Mouse (Mus musculus): Measurements from ENCODE around the gene Dnm3. TPM values are rescaled to one million over a fixed set of nuclear protein-coding genes. Genes with fewer than 3 reads are reported as not detected.

Dnm3 gene
- polyA plus RNA-seq, 2 experiments, result 14.7 to 21.9 TPM

GRCm38 (mm10) chr1:162040490-162041274, 437.2 kb downstream of the Dnm3 start:
- Histone ChIP-seq H3K36me3 (ENCODE audit: control insufficient read depth, insufficient read depth, low read length) (no peaks in the 10 kb centered on the region), H3K9me3 (ENCODE audit: control insufficient read depth, low read length) (no peaks in the 10 kb centered on the region), H3K4me1 (ENCODE audit: control insufficient read depth, insufficient read depth, low read length) (peaks cover 74% of the 10 kb centered on the region), H3K4me2 (replicated peaks; ENCODE audit: low read depth, low read length, severe bottlenecking) (no peak overlapping the region), H3K9ac (ENCODE audit: low read depth, low read length, severe bottlenecking) (no peak overlapping the region), H3K4me3 (replicated peaks; ENCODE audit: low read length) (no peak overlapping the region), H3K27ac (replicated peaks; ENCODE audit: low read depth, low read length) (peak overlapping the region; percentile 96), H3K27me3 (ENCODE audit: control insufficient read depth, insufficient read depth, low read length) (no peaks in the 10 kb centered on the region)
- DNase-seq (ENCODE audit: low spot score) (no peak), ATAC-seq (ENCODE audit: low FRiP score, low read depth) (no peak)
- no peak for TF ChIP-seq POLR2A (IDR thresholded peaks at IDR 0.05; ENCODE audit: borderline replicate concordance, extremely low read depth, insufficient read depth, insufficient read length)
- WGBS, result 76% methylated on average over 6 of the region's 6 CpGs

- TF ChIP-seq POLR2A (IDR thresholded peaks at IDR 0.05; ENCODE audit: borderline replicate concordance, extremely low read depth, insufficient read depth, insufficient read length), result no peak
- H3K27ac ChIP-seq (replicated peaks; ENCODE audit: low read depth, low read length), result peak overlapping the region; percentile 96
- H3K4me1 ChIP-seq (ENCODE audit: control insufficient read depth, insufficient read depth, low read length), result peaks cover 74% of the 10 kb centered on the region
- WGBS, result 36% methylated on average over 7 of the region's 7 CpGs
- no peak overlapping the region for H3K4me2 ChIP-seq (replicated peaks; ENCODE audit: low read depth, low read length, severe bottlenecking)
- no peaks in the 10 kb centered on the region for H3K9me3 ChIP-seq (ENCODE audit: control insufficient read depth, low read length)
- H3K36me3 ChIP-seq (ENCODE audit: control insufficient read depth, insufficient read depth, low read length), result no peaks in the 10 kb centered on the region
- H3K27me3 ChIP-seq (ENCODE audit: control insufficient read depth, insufficient read depth, low read length), result no peaks in the 10 kb centered on the region
- ATAC-seq (ENCODE audit: low FRiP score, low read depth) (no peak), DNase-seq (ENCODE audit: low spot score) (peak; percentile 64)
- no peak overlapping the region for H3K9ac ChIP-seq (ENCODE audit: low read depth, low read length, severe bottlenecking)
- no peak overlapping the region for H3K4me3 ChIP-seq (replicated peaks; ENCODE audit: low read length)
Observed at GRCm38 (mm10) chr1:162039808-162040207, 438.0 kb downstream of the Dnm3 start.

- Histone ChIP-seq H3K9ac (ENCODE audit: low read depth, low read length, severe bottlenecking) (no peak overlapping the region), H3K4me3 (replicated peaks; ENCODE audit: low read length) (no peak overlapping the region), H3K36me3 (ENCODE audit: control insufficient read depth, insufficient read depth, low read length) (no peaks in the 10 kb centered on the region), H3K27me3 (ENCODE audit: control insufficient read depth, insufficient read depth, low read length) (no peaks in the 10 kb centered on the region), H3K27ac (replicated peaks; ENCODE audit: low read depth, low read length) (peak overlapping the region; percentile 96), H3K4me1 (ENCODE audit: control insufficient read depth, insufficient read depth, low read length) (peaks cover 67% of the 10 kb centered on the region), H3K4me2 (replicated peaks; ENCODE audit: low read depth, low read length, severe bottlenecking) (peak overlapping the region; percentile 32), H3K9me3 (ENCODE audit: control insufficient read depth, low read length) (no peaks in the 10 kb centered on the region)
- no peak for ATAC-seq (ENCODE audit: low FRiP score, low read depth)
- 36% methylated on average over 9 of the region's 9 CpGs for WGBS
- no peak for TF ChIP-seq POLR2A (IDR thresholded peaks at IDR 0.05; ENCODE audit: borderline replicate concordance, extremely low read depth, insufficient read depth, insufficient read length)
- DNase-seq (ENCODE audit: low spot score), result peak; percentile 53
Observed at GRCm38 (mm10) chr1:162039011-162039595, 438.7 kb downstream of the Dnm3 start.

GRCm38 (mm10) chr1:162038431-162038830, 439.4 kb downstream of the Dnm3 start:
- Histone ChIP-seq H3K4me3 (replicated peaks; ENCODE audit: low read length) (no peak overlapping the region), H3K4me1 (ENCODE audit: control insufficient read depth, insufficient read depth, low read length) (peaks cover 61% of the 10 kb centered on the region), H3K4me2 (replicated peaks; ENCODE audit: low read depth, low read length, severe bottlenecking) (peak overlapping the region; percentile 33), H3K9me3 (ENCODE audit: control insufficient read depth, low read length) (no peaks in the 10 kb centered on the region), H3K27ac (replicated peaks; ENCODE audit: low read depth, low read length) (peak overlapping the region; percentile 96), H3K9ac (ENCODE audit: low read depth, low read length, severe bottlenecking) (no peak overlapping the region), H3K27me3 (ENCODE audit: control insufficient read depth, insufficient read depth, low read length) (no peaks in the 10 kb centered on the region), H3K36me3 (ENCODE audit: control insufficient read depth, insufficient read depth, low read length) (0 out of 2 replicates have a peak, but pooled peaks cover 2% of the 10 kb centered on the region)
- WGBS, result 40% methylated on average over 5 of the region's 5 CpGs
- DNase-seq (ENCODE audit: low spot score) (no peak), ATAC-seq (ENCODE audit: low FRiP score, low read depth) (no peak)
- no peak for TF ChIP-seq POLR2A (IDR thresholded peaks at IDR 0.05; ENCODE audit: borderline replicate concordance, extremely low read depth, insufficient read depth, insufficient read length)

- peak overlapping the region; percentile 96 for H3K27ac ChIP-seq (replicated peaks; ENCODE audit: low read depth, low read length)
- DNase-seq (ENCODE audit: low spot score) (peak; percentile 82), ATAC-seq (ENCODE audit: low FRiP score, low read depth) (peak; percentile 48)
- H3K4me3 ChIP-seq (replicated peaks; ENCODE audit: low read length), result no peak overlapping the region
- H3K36me3 ChIP-seq (ENCODE audit: control insufficient read depth, insufficient read depth, low read length), result 0 out of 2 replicates have a peak, but pooled peaks cover 2% of the 10 kb centered on the region
- 34% methylated on average over 10 of the region's 10 CpGs for WGBS
- no peaks in the 10 kb centered on the region for H3K9me3 ChIP-seq (ENCODE audit: control insufficient read depth, low read length)
- peaks cover 56% of the 10 kb centered on the region for H3K4me1 ChIP-seq (ENCODE audit: control insufficient read depth, insufficient read depth, low read length)
- H3K27me3 ChIP-seq (ENCODE audit: control insufficient read depth, insufficient read depth, low read length), result no peaks in the 10 kb centered on the region
- no peak for TF ChIP-seq POLR2A (IDR thresholded peaks at IDR 0.05; ENCODE audit: borderline replicate concordance, extremely low read depth, insufficient read depth, insufficient read length)
- peak overlapping the region; percentile 33 for H3K4me2 ChIP-seq (replicated peaks; ENCODE audit: low read depth, low read length, severe bottlenecking)
- H3K9ac ChIP-seq (ENCODE audit: low read depth, low read length, severe bottlenecking), result 0 out of 2 replicates have a peak overlapping the region, but pooled peaks have one; percentile 21
Observed at GRCm38 (mm10) chr1:162037968-162038421, 439.8 kb downstream of the Dnm3 start.

Measured in limb, embryonic 14.5 days (tissue).